Mouse (Mus musculus) G1E (cell line): ENCODE results near the gene Xrcc3.

Experiments
- CTCF ChIP-seq: IDR thresholded peaks from 2 replicates; pipeline ENCODE4 v1.5.1; 2012; ENCODE audit warnings: low read depth, low read length, inconsistent platforms, mixed read lengths
- GATA1 ChIP-seq: IDR thresholded peaks from 2 replicates; pipeline ENCODE4 v1.6.1; 2012; ENCODE audit warnings: borderline replicate concordance, low read length, inconsistent platforms, mixed read lengths
- POLR2AphosphoS5 ChIP-seq: IDR thresholded peaks from 2 replicates; pipeline ENCODE4 v1.6.1; 2012; ENCODE audit warnings: low read depth, low read length, inconsistent platforms; ENCODE audit not compliant: insufficient replicate concordance
- TAL1 ChIP-seq: conservative IDR thresholded peaks from 2 replicates; pipeline ENCODE4 v1.6.1; 2012; ENCODE audit warnings: low read depth, low read length, inconsistent platforms, mixed read lengths

DNA sequence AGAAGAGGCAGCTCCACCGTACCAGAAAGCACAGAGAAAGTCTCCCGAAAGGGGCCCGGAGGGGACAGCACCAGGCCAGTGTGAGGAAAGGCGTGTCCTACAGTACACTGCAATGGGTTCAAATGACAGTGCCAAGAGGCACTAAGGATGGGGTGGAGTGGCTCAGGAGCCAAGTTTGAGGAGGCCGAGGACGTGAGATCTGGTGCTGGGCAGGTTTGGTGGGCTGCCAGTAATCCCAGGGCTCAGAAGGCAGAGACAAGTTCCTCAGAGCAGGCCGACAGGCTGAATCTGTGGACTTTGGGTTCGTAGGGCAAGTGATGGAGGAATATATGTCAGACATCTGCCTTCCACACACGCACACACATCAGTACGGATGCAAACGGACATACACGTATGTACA is 1.1 kb downstream of the Xrcc3 start:
- TF ChIP-seq CTCF, result no peak
- TF ChIP-seq POLR2AphosphoS5, result no peak
- no peak for TF ChIP-seq GATA1
- TF ChIP-seq TAL1, result no peak
